Mouse (Mus musculus) cortical plate, adult 2 months (tissue): ENCODE results near the gene Map3k14. TPM values are rescaled to one million over a fixed set of nuclear protein-coding genes. Genes with fewer than 3 reads are reported as not detected.

Source experiments
- H3K27ac ChIP-seq: fragments of 200-500 bp; 2 replicates; pipeline ENCODE4 v1.5.1; 2012; ENCODE audit warnings: low read length, control low read depth, inconsistent platforms; ENCODE audit not compliant: insufficient read depth
- H3K4me1 ChIP-seq: fragments of 200-500 bp; 2 replicates; pipeline ENCODE4 v1.6.1; 2011; ENCODE audit warnings: low read length; ENCODE audit not compliant: control insufficient read depth, insufficient read depth
- H3K4me3 ChIP-seq: fragments of 200-500 bp; 2 replicates; pipeline ENCODE4 v1.5.1; 2011; ENCODE audit warnings: mild to moderate bottlenecking, low read length, control low read depth; ENCODE audit not compliant: insufficient read depth
- CTCF ChIP-seq: fragments of 200-500 bp; IDR thresholded peaks from 2 replicates; pipeline ENCODE4 v1.5.1; 2011; ENCODE audit warnings: mild to moderate bottlenecking, control low read depth, low read length; ENCODE audit not compliant: insufficient read depth; ENCODE audit errors: extremely low read depth
- POLR2A ChIP-seq: fragments of 200-500 bp; IDR thresholded peaks from 2 replicates; pipeline ENCODE4 v1.6.1; 2011; ENCODE audit warnings: mild to moderate bottlenecking, low read length, control low read depth; ENCODE audit not compliant: insufficient read depth; ENCODE audit errors: extremely low read depth
- polyA plus RNA-seq: library from polyadenylated mRNA; depleted of rRNA; stranded (reverse); fragments of >200 nt; gene quantifications from 2 replicates; pipeline ENCODE4 v1.2.3, GENCODE M21; 2012

Gene Map3k14
- polyA plus RNA-seq, 1 experiment, result 3.4 TPM

DNA sequence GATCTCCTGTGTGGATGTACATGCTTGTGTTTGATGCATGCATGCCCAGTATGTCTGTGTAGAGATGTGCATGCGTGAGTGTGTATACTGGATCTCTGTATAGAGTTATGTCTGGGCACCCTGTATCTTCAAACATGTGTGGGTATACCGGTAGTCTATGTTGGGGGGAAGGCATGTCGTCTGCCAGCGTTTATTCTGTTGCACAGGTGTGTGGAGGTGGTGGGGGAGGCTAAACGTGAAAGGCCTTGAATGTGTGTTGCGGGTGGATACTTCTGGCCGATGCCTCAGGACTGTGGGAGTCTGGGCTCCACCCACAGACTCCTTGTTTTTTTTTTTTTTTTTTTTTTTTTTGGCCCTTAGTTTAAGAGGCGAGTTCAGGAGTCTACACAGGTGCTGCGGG, 85.9 kb downstream of the Map3k14 start:
- Histone ChIP-seq H3K4me3 (no peak overlapping the region), H3K4me1 (peaks cover 4% of the 10 kb centered on the region), H3K27ac (no peak overlapping the region)
- TF ChIP-seq CTCF (no peak), POLR2A (no peak)

- TF ChIP-seq CTCF (no peak), POLR2A (no peak)
- no peak overlapping the region for H3K4me3 ChIP-seq
- H3K27ac ChIP-seq, result no peak overlapping the region
- peaks cover 4% of the 10 kb centered on the region for H3K4me1 ChIP-seq
Observed at GRCm38 (mm10) chr11:103180426-103180825, 86.8 kb downstream of the Map3k14 start.

- no peak overlapping the region for H3K4me3 ChIP-seq
- TF ChIP-seq POLR2A, result no peak
- TF ChIP-seq CTCF, result no peak
- peaks cover 7% of the 10 kb centered on the region for H3K4me1 ChIP-seq
- no peak overlapping the region for H3K27ac ChIP-seq
Observed at GRCm38 (mm10) chr11:103178748-103179147, 88.5 kb downstream of the Map3k14 start.

DNA sequence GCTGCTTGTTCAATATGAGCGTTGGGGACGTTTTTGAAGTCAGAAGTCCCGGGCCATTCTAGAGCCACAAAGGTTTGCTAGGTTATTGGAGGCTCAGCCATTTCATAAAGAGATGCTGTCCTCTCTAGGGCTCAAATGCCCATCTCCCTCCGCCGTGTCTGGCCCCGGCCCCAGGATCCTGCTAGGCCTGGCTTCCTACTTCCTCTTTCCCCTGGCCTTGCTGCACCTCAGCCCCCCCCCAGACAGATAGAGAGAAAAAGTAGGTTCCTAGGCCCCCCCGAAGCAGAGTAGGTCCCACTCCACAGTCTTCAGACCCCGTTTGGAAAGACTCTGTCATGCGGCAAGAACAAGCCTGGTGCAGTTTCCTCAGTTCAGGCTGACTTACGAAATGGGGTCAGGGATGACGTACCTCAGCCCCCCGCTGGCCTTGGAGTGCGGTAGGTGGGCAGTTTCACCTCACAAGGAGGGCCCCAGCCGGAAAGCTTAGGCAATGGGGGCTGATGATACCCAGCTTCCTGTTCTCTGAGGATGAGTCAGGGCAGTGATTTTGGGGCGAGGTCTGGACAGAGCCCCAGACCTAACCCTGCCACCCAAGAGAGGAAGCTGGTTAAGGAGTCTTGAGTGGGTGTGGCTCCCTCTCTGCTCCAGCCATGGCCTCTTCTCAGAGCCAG, 89.3 kb downstream of the Map3k14 start:
- Histone ChIP-seq H3K4me3 (no peak overlapping the region), H3K4me1 (peaks cover 9% of the 10 kb centered on the region), H3K27ac (no peak overlapping the region)
- TF ChIP-seq CTCF (no peak), POLR2A (no peak)

GRCm38 (mm10) chr11:103177216-103177615, 90.1 kb downstream of the Map3k14 start:
- Histone ChIP-seq H3K4me1 (peaks cover 10% of the 10 kb centered on the region), H3K4me3 (no peak overlapping the region), H3K27ac (no peak overlapping the region)
- no peak for TF ChIP-seq CTCF
- TF ChIP-seq POLR2A, result no peak

DNA sequence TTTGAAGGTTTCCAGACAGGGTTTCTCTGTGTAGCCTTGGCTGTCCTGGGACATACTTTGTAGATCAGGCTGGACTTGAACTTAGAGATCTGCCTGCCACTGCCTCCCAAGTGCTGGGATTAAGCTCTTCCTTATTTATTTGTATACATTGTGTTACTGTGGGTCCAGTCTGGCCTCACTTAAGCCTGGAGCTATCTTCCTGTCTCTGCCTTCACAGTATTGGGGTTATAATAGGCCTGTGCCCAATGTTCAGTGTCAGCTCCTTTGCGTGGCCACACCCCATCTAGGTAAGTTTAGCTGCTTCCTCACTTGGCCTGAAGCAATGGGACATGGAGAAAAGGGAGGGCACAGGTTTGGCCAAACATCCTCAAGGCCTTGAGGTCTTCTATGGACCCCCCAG, 90.8 kb downstream of the Map3k14 start:
- H3K4me1 ChIP-seq, result peaks cover 10% of the 10 kb centered on the region
- TF ChIP-seq CTCF (no peak), POLR2A (no peak)
- no peak overlapping the region for H3K4me3 ChIP-seq
- H3K27ac ChIP-seq, result no peak overlapping the region

DNA sequence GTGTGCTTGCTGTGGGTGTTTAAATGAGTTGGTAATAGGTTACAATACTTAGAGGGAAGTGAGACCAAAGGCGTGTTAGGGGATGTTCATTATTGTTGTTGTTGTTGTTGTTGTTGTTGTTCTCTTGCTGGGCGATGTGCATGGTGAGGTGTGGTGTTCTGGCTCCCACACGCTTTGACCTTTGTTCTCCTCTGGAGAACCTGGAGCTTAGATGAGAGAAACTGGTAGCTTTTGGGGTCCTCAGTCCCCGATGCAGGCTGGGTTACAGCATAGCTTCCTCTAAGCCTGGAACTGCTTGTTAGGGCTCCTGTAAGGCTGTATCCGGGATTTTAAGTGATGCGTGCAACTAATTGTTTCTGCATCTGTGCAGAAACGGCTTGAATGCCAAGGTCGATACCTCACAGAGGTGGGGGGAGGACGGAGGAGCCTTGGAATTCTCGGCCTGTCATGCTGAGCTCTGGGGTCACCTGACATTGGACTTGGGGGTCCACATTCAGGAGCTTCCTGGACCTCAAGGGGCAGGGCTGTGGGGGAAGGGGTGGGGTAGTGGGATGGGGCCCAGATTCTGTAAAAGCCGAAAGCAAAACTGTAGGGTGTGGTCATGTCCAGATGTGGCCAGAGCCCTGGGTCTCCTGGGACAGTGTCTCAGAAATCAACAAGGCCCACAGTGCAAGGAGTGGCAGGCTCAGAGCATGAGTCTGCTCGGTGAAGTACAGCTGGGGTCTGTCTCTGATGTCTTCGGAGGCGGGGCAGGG, 91.4 kb downstream of the Map3k14 start:
- H3K4me3 ChIP-seq, result no peak overlapping the region
- no peak overlapping the region for H3K27ac ChIP-seq
- H3K4me1 ChIP-seq, result peaks cover 10% of the 10 kb centered on the region
- TF ChIP-seq POLR2A (no peak), CTCF (no peak)

- TF ChIP-seq POLR2A (no peak), CTCF (no peak)
- Histone ChIP-seq H3K4me3 (no peak overlapping the region), H3K27ac (no peak overlapping the region), H3K4me1 (peaks cover 13% of the 10 kb centered on the region)
Observed at GRCm38 (mm10) chr11:103174891-103175391, 92.3 kb downstream of the Map3k14 start.

DNA sequence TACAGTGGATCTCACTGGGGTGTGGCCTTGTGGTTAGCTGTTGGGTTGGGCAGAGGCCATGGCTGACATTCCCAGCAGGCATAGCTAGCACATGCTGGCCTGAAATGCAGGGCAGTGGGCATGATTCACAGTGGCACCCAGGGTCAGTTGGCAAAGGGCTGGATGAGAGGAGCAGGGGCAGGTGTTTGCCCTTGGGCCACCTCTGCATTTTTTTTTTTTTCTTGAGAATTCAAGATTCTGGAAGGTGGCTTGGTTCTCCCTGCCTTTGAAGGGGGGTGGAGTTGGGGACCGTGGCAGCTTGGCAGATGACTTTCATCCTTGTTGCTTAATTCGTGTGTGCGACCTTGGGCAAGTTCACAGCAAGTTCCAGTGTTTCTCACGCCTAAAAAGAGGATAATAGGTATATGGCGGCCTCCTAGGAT, 92.8 kb downstream of the Map3k14 start:
- TF ChIP-seq CTCF, result no peak
- no peak for TF ChIP-seq POLR2A
- Histone ChIP-seq H3K27ac (no peak overlapping the region), H3K4me3 (no peak overlapping the region), H3K4me1 (peaks cover 13% of the 10 kb centered on the region)
